Mouse (Mus musculus) WW6 (cell line): Measurements from ENCODE around the gene Gm13723.

Source experiments
- DNase-seq: peaks from one replicate; pipeline ENCODE4 v3.0.0-alpha.2; 2013; ENCODE audit warnings: low read depth, low spot score

The Gm13723 gene

DNA sequence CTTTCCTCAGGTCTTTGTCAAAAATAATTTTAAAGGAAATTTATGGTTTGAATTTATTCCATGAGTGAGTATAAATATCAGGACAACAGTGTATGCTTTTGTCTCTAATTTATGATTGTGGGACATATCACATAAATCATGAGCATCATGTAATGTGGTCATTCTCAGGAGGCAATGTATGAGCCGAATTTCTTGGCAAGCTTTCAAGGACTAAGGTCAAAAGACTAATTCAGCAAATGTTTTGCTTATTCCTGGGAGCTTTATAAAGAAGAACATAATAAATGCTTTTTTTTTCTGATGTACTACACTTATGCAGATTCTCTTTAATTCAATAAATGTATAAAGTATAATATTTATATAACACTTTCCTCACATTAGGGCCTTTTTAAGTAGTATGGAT, at the start of gene Gm13723:
Gene Gm13723 (minus strand): TSS at position 101 of the 400 bp plus-strand sequence.
- DNase-seq, result no peak

DNA sequence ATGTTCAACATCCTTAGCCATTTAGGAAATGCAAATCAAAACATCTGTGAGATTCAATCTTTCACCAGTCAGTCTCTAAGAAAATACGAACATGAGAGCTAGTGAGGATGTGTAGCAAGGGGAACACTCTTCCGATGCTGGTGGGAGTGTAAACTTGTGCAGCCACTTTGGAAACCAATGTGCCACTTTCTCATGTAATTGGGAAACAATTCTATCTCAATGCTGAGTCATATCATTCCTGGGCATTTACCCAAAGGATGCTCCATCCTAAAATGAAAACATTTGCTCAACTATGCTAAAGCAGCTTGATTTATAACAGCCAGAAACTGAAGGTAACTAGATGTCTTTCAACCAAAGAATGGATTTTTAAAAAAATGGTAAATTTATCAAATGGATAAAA, 31.0 kb upstream of the Gm13723 start:
- no peak for DNase-seq

DNA sequence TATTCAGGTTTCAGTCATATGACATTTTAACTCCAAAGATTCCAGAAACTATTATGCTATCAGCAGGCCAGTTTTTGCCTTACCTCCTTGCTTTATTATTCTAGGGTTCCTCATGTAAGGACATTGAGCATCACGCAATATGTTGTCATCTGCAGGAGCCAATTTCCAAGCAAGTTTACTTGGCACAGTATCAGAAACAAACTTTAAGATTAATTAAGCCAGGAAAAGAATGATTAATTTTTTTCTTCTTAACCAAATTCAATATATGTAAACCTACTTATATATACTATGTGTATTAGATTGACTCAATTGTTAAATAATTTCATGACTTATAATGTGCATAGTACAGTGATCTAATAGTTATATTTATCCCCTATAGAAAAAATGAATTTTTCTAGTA, 17.5 kb upstream of the Gm13723 start, which contains the start of gene Olfr1097:
Gene Olfr1097 (minus strand): TSS at position 101 of the 400 bp plus-strand sequence.
- DNase-seq, result no peak

DNA sequence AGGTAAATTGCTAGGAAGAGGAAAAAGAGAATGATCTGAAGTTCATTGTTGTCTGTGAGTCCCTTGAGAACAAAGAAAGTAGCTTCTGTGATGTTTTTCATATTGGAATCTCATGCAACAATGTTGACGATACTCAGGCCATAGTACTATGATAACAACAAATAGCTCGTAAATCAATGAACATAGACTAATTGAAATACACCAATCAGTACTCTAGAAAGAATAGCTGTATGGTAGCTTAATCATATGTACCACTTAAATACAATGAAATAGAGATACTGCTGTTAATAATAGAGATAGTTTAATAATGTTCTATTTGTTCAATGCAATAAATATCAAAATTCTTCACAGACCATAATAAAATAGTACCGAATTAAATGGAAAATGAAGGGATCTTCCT, 23.0 kb downstream of the Gm13723 start, which contains the start of gene Olfr1095:
Gene Olfr1095 (minus strand): TSS at position 101 of the 400 bp plus-strand sequence.
- no peak for DNase-seq

DNA sequence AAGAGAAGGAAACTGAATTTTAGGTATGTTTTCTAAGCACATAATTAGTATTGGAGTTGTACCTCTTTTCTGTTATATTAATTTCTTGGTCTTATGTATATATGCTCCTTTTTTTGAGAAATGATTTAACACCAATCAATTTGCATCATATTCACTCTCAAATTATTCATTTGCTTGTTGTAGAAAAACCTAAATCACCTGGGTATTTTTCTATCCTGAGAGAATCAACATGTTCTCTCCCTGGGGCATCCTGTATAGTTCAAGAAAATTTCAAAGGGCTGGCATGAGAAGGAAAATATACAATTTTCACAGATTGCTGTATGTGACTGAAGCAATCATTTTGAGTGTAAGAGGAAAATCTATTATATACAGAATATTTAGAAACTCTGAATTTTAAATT, 50.2 kb downstream of the Gm13723 start, which contains the start of gene Olfr1094:
Gene Olfr1094 (plus strand): TSS at position 301 of the 400 bp plus-strand sequence.
- DNase-seq, result no peak
